Mouse (Mus musculus) embryo, embryonic 10.5 days (tissue): ENCODE data around the gene Tex26.

ENCODE experiments used
- DNase-seq: peaks from one replicate; pipeline ENCODE4 v3.0.0-alpha.2; 2015; ENCODE audit warnings: low spot score

Tex26 gene

GRCm38 (mm10) chr5:149439531-149440179 lies at the start of gene Tex26:
TSS of gene Tex26 (plus strand) at chr5:149439660.
- DNase-seq, result peak; percentile 96

- DNase-seq, result peak; percentile 63
These were observed 47.7 kb upstream of the Tex26 start for GRCm38 (mm10) chr5:149391574-149392375.

DNA sequence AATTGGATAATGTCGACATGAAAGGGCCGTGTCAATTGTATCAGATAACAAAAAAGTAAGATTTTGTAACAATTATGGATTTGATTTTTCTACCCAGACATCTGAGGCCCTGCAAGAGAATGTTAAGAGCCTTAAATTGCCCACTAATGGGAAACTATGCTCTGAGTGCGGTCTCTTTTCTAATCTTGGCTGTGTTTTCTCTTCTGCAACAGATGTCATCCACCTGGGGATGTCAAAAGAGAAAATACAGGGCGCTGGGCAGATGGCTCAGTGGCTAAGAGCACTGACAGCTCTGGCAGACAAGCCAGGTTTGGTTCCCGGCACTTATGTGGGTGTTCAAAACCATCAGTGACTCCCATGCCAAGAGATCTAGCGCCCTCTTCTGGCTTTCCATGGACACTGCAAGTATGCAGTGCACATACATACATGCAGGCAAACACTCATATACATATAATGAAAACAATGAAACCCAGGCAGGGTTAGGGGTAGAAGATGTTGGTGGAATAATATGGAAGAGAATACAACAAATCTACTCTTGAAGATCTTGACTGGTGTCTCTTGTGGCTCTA lies 47.0 kb upstream of the Tex26 start:
- DNase-seq, result no peak

DNA sequence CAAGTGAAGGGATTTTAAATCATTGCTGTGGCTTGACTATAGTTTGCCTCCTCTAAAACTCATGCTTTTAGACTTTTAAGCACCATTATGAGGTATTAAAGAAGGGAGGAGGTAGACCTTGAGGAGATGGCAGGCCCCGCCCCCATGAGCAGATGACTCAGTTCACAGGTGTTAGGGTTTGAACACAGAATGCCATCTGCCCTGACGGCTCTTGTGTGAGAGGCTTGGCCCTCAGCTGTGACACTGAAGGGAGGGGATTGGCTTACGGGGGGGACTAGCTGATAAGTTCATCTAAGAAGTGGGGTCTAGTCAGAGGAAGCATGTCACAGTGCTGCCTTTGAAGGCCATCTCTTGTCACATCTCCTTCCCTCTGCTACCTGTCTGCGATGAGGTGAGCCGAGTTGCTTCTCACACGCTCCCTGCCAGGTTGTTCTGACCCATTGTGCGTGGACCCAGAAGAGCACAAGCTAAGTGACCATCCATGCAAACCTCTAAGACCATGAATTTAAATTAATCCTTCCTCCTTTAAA lies 37.9 kb upstream of the Tex26 start:
- DNase-seq, result no peak

DNA sequence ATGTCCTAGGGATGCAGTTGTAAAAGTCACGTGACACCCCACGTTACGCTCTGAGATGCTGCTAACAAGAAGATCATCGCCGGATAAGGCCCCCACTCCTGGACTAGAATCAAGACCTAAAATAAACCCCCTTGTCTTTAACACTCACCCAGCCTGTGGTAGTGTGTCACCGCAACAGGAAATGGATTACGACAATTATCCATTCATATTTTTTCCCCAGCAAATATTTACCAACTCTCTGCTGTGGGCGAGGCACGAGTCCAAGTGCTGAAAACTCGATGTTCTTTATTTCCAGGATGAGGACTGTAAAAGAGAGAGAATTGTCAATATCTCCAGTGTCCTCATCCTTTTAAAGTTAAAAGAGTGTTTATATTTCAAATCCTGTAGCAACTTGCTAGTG lies 37.4 kb upstream of the Tex26 start:
- no peak for DNase-seq

DNA sequence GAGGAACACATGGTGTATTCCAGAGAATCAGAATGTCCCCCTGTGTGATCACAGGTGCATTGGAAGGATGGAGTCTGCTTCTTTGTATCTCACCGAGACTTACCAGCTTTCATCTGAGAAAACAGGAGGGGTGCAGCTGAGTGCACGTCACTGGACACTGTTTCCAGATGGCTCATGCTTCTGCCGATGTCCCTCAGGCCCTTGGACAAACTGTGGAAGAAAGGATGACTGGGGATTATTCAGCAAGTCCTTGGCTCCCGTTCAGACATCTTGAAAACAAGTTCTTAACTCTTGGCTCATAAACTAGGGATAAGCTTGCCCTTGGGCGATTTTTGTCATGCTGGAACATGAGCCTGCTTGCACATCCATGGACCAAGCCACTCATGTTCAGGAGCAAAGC lies 36.1 kb upstream of the Tex26 start:
- DNase-seq, result no peak

GRCm38 (mm10) chr5:149404710-149405109 lies 34.8 kb upstream of the Tex26 start:
- no peak for DNase-seq

- DNase-seq, result no peak
These were observed 32.6 kb upstream of the Tex26 start for GRCm38 (mm10) chr5:149406791-149407276.

DNA sequence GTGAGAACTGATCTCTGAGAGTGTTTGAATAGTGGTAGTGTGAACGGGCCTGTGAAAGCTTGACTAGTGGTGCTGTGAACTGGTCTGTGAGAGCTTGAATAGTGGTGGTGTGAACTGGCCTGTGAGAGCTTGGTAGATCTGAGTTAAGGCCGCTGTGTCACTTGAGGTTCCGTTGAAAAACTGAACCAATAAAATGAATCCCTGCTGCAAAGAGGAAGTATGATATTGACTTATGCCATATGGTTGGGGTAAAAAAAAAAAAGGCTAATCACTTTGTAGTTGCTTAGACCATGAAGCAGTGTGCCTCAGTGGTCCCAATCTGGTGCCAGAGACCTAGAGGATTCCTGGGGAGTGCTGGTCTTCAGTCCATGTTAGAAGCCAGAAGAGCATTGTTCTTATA lies 30.0 kb upstream of the Tex26 start:
- DNase-seq, result no peak

GRCm38 (mm10) chr5:149411509-149412193 lies 27.8 kb upstream of the Tex26 start, which contains the start of gene Medag:
TSS of gene Medag (plus strand) at chr5:149411749.
- DNase-seq, result peak; percentile 52

GRCm38 (mm10) chr5:149412194-149412575 lies 27.3 kb upstream of the Tex26 start:
- DNase-seq, result no peak

GRCm38 (mm10) chr5:149412671-149413070 lies 26.8 kb upstream of the Tex26 start:
- no peak for DNase-seq

DNA sequence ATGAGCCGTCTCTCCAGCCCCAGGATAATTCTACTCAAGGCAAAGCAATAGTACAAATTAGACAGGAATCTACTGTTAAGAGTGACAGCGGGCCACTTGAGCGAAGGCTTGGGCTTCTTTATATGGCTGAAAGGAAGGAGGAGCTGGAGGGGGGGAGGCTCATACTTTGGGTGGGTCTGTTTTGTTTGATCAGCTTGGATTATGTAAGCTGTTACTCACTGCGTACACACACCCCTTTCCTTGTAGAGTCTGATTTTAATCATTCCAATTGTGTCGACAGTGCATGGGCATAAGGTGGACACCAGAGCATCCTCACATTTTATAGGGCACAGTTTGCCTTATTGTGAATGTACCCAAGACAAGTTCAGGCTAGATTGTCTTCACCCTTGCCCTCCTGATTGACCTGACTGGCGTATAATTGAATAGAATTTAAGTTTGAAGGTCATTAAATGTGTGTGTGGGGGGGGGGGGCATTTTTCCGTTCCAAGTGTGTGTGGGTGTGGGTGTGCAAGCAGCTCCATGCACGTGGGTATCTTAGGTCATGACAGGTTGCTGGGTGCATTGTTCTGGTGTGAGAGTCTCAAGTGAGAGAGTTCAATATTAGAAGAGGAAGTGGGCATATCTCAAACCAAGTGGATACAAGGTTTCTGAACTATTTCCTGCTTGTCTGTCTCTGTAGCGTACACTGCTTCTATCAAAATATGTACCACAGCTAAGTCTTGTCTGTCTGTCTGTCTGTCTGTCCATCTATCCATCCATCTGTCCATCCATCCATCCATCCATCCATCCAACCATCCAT lies 24.9 kb upstream of the Tex26 start:
- no peak for DNase-seq

- DNase-seq, result peak; percentile 30
These were observed 22.1 kb upstream of the Tex26 start for GRCm38 (mm10) chr5:149417381-149417780.

DNA sequence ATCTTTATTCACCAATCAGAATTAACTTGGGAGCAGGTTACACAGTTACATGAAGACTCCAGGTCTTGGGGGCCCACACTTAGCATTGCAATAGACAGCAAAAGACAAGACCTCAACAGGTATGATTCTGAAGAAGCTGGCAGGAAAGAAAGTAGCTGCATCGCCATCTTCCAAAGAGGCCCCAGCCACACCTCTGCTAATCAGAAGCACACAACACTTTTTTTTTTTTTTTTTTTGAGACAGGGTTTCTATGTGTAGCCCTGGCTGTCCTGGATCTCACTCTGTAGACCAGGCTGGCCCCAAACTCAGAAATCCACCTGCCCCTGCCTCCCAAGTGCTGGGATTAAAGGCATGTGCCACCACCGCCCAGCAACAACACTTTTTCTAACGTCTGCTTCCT lies 12.9 kb upstream of the Tex26 start:
- DNase-seq, result no peak

GRCm38 (mm10) chr5:149427277-149428060 lies 12.0 kb upstream of the Tex26 start:
- no peak for DNase-seq

DNA sequence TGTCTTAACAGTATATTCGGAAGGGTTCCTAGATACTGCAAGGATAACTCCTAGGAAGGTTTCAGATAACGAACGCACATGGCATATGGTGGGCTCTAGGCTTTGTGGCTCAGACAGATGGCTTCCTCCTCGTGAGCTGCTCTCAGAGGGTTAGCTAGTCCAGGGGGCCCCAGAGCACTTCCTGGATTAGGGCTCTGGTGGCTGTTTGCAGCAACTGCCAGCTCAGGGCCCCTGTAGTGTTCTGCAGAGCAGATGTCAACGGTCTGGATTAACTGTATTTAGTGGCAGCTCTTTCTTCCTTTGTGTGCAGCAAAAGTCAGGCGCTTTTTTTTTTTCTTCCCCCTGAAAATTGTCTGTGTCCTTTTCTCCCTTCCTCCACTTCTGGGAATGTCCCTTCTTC lies 11.1 kb upstream of the Tex26 start:
- peak; percentile 79 for DNase-seq

DNA sequence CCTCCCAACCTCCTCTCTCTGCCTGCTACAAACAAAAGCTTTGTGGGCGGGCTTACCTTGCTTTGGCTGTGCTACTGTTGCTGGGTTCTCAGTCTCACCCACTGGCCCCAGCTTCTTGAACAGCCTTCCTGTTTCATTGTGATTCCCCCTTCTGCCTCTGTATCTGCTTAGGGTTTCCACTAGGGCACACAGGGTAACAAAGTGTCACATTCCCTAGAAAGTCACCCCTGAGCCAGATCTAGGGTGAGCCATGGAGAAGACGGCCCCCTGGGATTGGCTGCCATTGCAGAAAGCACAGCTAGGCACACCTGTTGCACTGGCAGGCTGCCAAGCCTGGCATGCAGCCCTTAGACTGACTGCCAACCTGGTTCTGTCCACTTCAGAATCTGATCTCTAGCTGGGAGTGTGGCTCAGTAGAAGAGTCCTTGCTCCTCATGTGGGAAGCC lies 10.6 kb upstream of the Tex26 start:
- peak; percentile 24 for DNase-seq

- no peak for DNase-seq
These were observed 9.9 kb upstream of the Tex26 start for GRCm38 (mm10) chr5:149429541-149429940.

- no peak for DNase-seq
These were observed 8.5 kb upstream of the Tex26 start for GRCm38 (mm10) chr5:149430943-149431342.
